Mouse (Mus musculus) adrenal gland (tissue): Measurements from ENCODE around the gene Klf11.
"Not testable (repeated sequence)": the region's sequence is repeated elsewhere in the genome, so short reads cannot be mapped to it uniquely, and the experiment has no call there.

Experiments
- intact Hi-C: fragments of 180-260 bp; cut with DNase I; formaldehyde crosslinking; loops from one replicate; pipeline ENCODE4 v1.15.1; 2025
- long read RNA-seq, 2 experiments: library from polyadenylated mRNA; unstranded; transcript quantifications; one replicate each; pipeline ENCODE4 v2.0.0; 2020; ENCODE audit warnings: borderline replicate concordance in 1 of 2; ENCODE audit not compliant: insufficient replicate concordance in 1 of 2

Gene Klf11
- long read RNA-seq, experiment 1, full-length matches to known transcripts = 4 of 6 reads
- long read RNA-seq, experiment 1, partial matches to known transcripts = 1 of 6 reads
- long read RNA-seq, experiment 1, other reads (novel, unspliced or antisense) = 1 of 6 reads
- long read RNA-seq, experiment 2, partial matches to known transcripts = 0 of 1 reads
- long read RNA-seq, experiment 2, other reads (novel, unspliced or antisense) = 1 of 1 reads

GRCm38 (mm10) chr12:24651063-24651557, at the start of gene Klf11:
Gene Klf11 (plus strand): TSS chr12:24651274.
- intact Hi-C loops = loop anchor here (5.0 kb wide), 1 partner anchor 56 kb away; the partner anchor contains the start of gene Rrm2

GRCm38 (mm10) chr12:24603266-24603665, 47.8 kb upstream of the Klf11 start:
- intact Hi-C loops = loop anchor here (2.0 kb wide), 2 partner anchors 94 to 132 kb away; no protein-coding TSS in a partner anchor

- intact Hi-C loops = no loop called here
These were observed 44.9 kb upstream of the Klf11 start for GRCm38 (mm10) chr12:24606166-24606565.

GRCm38 (mm10) chr12:24612591-24612990, 38.5 kb upstream of the Klf11 start:
- intact Hi-C loops = no loop called here

GRCm38 (mm10) chr12:24614452-24615075, 36.5 kb upstream of the Klf11 start:
- intact Hi-C loops = no loop called here

GRCm38 (mm10) chr12:24615140-24615539, 35.9 kb upstream of the Klf11 start:
- intact Hi-C loops = no loop called here

GRCm38 (mm10) chr12:24619436-24619835, 31.6 kb upstream of the Klf11 start:
- intact Hi-C loops = no loop called here

- intact Hi-C loops = loop anchor here (5.0 kb wide), 1 partner anchor 64 kb away; no protein-coding TSS in a partner anchor
These were observed 27.4 kb upstream of the Klf11 start for GRCm38 (mm10) chr12:24623486-24624251.

- intact Hi-C loops = no loop called here
These were observed 24.7 kb upstream of the Klf11 start for GRCm38 (mm10) chr12:24626401-24626800.

DNA sequence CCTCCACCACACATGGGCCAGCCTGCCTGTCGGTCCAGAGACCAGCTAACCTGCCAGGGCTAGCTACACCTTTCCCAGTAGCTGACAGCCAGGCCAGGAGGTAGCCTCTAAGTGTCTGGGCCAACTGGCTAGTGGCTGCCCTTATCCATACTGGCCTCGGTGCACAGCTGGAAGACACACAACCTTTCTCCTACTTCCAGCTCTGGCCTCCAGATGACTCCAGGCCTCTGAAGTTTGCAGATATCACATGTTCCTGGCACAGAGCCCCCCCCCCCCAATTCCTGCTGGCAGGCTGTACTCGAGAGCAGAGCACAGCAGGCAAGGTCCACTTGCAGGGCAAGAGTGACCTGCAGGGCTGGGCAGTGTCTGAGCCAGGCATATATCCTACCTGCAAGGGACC, 23.9 kb upstream of the Klf11 start:
- intact Hi-C loops = no loop called here

GRCm38 (mm10) chr12:24630220-24630619, 20.9 kb upstream of the Klf11 start:
- intact Hi-C loops = no loop called here

- intact Hi-C loops = no loop called here
These were observed 18.7 kb upstream of the Klf11 start for GRCm38 (mm10) chr12:24632404-24632803.

DNA sequence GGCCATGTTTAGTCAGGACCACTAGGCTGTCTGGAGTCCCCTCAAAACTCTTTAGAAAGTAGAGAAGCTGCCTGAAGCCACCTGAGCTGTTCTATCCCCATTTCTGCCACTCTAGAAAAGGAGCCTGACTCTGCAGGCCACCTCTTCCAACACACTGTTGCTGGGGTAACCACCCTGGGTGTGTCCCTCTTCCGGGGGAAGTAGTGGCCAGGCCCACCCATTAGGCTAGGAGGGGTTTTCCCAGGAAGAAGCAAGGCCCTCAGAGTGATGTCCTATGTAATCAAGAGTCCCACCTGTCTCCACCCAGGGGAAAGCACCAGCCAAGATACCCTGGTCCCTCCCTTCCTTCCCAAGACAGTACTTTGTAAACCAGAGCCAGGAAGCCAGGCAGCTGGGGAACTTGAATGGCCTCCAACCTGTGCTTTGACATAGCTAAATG, 17.3 kb upstream of the Klf11 start:
- intact Hi-C loops = no loop called here

DNA sequence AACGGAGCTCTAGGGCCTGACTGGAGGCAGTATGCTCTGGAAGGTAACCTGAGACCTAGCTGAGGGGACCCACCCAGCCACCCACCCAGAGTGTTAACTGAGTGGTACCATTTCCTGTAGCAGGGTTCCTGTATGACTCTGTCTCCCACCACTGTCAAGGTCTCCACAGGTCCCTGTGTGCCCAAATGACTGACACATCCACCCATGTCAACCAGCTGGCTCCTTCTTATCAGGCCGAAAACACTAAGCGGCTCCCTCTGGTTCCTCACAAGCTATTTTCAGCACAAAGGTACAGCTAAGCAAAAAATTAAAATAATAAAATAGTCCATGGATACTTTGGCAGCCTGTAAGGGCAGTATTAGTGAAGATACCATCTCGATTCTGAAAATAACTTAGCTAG, 16.9 kb upstream of the Klf11 start:
- intact Hi-C loops = no loop called here

GRCm38 (mm10) chr12:24634648-24635047, 16.4 kb upstream of the Klf11 start:
- intact Hi-C loops = no loop called here

DNA sequence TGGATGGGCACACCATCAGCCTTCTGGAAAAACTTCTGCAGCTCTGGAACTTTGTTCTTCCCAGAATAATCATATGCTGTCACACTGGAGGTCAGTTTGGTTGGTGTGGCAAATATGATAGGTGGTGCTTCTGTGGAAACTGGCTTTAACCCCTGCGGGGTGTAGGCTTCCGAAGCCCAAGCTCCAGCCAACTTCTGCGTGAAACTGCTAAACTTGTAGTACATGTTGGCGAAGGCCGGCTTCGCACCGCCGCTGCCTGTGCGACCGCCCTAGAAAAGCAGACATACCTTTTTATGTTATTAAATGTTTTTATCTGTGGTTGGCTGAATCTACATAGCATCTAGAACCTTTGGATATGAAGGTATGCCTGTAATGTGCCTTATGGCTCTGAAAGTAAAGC, 12.3 kb upstream of the Klf11 start:
- intact Hi-C loops = not testable (repeated sequence)

DNA sequence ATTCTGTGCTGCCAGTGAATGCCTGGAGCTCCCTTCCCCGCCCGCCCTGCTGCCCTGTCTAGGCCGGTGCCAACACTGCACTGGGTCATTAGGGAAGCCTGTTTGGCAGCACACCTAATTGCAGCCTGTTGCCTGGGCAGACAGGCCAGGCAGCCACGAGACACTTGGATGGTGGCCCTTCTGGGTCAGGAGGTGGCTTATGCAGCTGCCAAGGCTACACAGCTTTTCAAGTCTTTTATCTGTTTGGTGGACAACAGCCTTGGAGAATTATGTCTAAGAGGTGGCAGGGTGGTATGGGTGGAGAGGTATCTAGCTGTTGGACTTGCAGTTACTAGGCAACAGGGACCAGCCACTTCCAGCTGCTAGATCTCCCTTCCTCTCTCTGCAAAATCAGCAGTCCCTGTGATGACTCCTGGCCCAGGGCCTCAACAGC, 8.7 kb upstream of the Klf11 start:
- intact Hi-C loops = no loop called here

- intact Hi-C loops = no loop called here
These were observed 6.9 kb upstream of the Klf11 start for GRCm38 (mm10) chr12:24644125-24644571.

DNA sequence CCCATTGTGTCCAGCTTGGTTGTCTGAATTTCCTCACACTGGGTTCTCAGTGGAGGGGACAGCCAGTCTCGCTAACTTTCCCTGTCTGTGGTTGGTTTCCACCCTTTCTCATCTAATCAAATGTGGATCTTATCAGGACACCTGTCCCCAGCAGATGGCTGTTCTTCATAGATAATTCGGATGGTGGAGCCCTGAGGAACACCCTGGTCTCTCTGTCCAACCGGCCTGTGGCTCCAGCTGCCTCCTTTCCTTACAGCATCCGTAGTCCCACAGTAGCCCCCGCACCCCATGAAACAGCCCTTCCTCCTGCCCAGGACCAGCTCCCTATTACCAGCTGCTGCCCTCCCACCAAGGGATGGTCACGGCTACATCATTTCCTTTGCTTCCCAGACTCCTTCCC, 5.2 kb upstream of the Klf11 start:
- intact Hi-C loops = no loop called here

- intact Hi-C loops = no loop called here
These were observed 3.0 kb upstream of the Klf11 start for GRCm38 (mm10) chr12:24648094-24648493.

DNA sequence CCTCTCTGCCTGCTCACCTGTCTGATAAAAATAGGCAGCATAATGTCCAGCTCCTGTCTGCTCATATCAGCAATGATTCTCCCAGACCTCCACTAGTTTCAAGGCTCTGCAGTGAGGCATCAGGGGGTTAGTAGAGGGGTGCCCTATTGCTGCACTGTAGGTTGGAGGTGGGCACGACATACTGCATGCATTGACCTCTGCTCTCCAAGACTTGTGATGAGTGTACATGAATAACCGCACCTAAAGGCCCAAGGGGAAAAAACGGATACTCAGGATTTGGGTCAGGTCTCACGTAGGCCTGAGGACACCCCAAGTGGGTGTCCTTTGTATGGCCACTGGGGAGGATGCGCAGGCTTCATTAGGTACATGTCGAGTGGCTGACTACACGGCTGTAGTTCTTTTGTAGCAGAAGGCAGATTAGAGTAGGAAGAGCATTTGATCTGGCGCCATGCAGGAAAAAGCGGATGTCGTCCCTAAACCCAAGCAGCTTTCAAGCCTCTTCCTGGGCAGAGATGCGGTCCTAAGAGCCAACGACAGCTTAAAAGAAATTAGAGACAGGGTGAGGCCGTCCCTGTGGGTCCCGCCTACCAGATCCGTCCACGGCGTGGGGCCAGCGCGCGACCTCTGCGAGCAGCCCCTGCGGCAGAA, 535 bp upstream of the Klf11 start:
- intact Hi-C loops = loop anchor here (5.0 kb wide), 1 partner anchor 57 kb away; the partner anchor contains the start of gene Rrm2
